Mouse (Mus musculus) embryonic facial prominence, embryonic 10.5 days (tissue): ENCODE results near the gene Ncoa3. TPM values are rescaled to one million over a fixed set of nuclear protein-coding genes. Genes with fewer than 3 reads are reported as not detected.
"Not testable (repeated sequence)": the region's sequence is repeated elsewhere in the genome, so short reads cannot be mapped to it uniquely, and the experiment has no call there.

Source experiments
- DNase-seq: peaks from one replicate; pipeline ENCODE4 v3.0.0-alpha.2; 2017; ENCODE audit warnings: low spot score
- H3K27ac ChIP-seq: fragments of 300-500 bp; sonication (generic); replicated peaks from 2 replicates; pipeline ENCODE4 v1.5.1; 2016; ENCODE audit warnings: mild to moderate bottlenecking
- H3K27me3 ChIP-seq: fragments of 300-500 bp; sonication (generic); replicated peaks from 2 replicates; pipeline ENCODE4 v1.6.1; 2016; ENCODE audit warnings: low read depth, mild to moderate bottlenecking; ENCODE audit not compliant: poor library complexity, severe bottlenecking
- H3K36me3 ChIP-seq: fragments of 300-500 bp; sonication (generic); replicated peaks from 2 replicates; pipeline ENCODE4 v1.6.1; 2016; ENCODE audit warnings: mild to moderate bottlenecking, moderate library complexity
- H3K4me1 ChIP-seq: fragments of 300-500 bp; sonication (generic); 2 replicates; pipeline ENCODE4 v1.6.1; 2016
- H3K4me3 ChIP-seq: fragments of 300-500 bp; sonication (generic); 2 replicates; pipeline ENCODE4 v1.5.1; 2016; ENCODE audit warnings: mild to moderate bottlenecking, moderate library complexity
- H3K9me3 ChIP-seq: fragments of 300-500 bp; sonication (generic); 2 replicates; pipeline ENCODE4 v1.6.1; 2016; ENCODE audit warnings: mild to moderate bottlenecking
- WGBS: fragments of 180-500 bp; shearing (Covaris S2); methylation state at CpG from one replicate; pipeline ENCODE4 v1.1.7; 2016; 5-methylcytosine and 5-hydroxymethylcytosine counted together
- polyA plus RNA-seq: library from polyadenylated mRNA; unstranded; fragments of >200 nt; fragmentation: Nextera tagmentation; extraction: Ambion mirVana; gene quantifications from 2 replicates; pipeline ENCODE4 v1.2.1, GENCODE M21; 2016

Ncoa3 gene
- polyA plus RNA-seq, 1 experiment from 2014 or later, result 16.0 TPM

DNA sequence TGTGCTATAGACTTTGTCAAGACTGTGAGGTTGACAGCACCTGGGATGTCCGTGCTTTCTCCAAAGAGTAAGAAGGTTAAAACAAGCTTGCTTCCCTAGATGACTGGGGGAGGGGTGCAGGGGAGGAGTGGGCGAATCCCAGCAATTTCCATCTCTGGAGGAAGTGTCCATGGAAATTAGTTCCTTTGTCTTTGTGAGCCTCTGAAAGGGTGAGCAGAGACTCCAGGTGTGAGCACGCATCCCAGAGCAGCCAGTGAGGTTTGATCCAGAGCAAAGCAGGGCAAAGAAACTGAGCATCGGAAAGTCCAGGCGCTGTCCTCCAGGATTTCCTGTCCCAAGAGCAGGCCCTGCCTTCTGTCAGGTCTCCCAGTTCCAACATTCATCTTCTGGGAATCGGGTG, 81.9 kb downstream of the Ncoa3 start:
- H3K27ac ChIP-seq, result peak overlapping the region; percentile 48; the same call in 1 of the 2 replicates

GRCm38 (mm10) chr2:166077371-166077770, 84.9 kb downstream of the Ncoa3 start:
- DNase-seq, result no peak
- Histone ChIP-seq H3K9me3 (no peaks in the 10 kb centered on the region), H3K4me1 (peaks cover 30% of the 10 kb centered on the region), H3K36me3 (peaks cover 100% of the 10 kb centered on the region), H3K4me3 (no peak overlapping the region), H3K27me3 (no peaks in the 10 kb centered on the region), H3K27ac (no peak overlapping the region)
- 93% methylated on average over 9 of the region's 9 CpGs for WGBS

More for the DNA sequence above, 81.9 kb downstream of the Ncoa3 start:
- peaks cover 11% of the 10 kb centered on the region for H3K4me1 ChIP-seq
- 68% methylated on average over 6 of the region's 6 CpGs for WGBS
- H3K27me3 ChIP-seq, result no peaks in the 10 kb centered on the region
- H3K9me3 ChIP-seq, result no peaks in the 10 kb centered on the region
- DNase-seq, result no peak
- H3K4me3 ChIP-seq, result no peak overlapping the region
- H3K36me3 ChIP-seq, result peaks cover 100% of the 10 kb centered on the region

DNA sequence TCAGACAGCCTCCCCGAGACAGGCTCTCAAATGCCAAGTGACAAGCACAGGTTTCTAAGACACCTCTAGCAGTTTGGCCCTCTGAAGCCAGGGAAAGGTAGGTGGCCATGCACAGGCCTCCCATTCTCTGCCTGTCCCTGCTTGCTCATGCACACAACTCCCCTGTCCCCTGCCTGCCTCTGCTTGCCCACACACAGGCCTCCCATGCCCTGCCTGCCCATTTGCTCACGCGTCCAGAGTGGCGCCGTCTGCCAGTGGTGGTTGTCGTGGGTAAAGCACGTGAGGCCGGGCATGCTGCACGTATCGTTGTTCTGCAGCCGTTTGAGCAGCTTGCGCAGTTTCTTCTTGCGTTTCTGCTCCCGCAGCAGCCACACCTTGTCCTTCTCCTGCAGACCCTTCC, 86.8 kb downstream of the Ncoa3 start:
- 93% methylated on average over 14 of the region's 14 CpGs for WGBS
- H3K36me3 ChIP-seq, result peaks cover 100% of the 10 kb centered on the region
- H3K4me3 ChIP-seq, result no peak overlapping the region
- H3K9me3 ChIP-seq, result no peaks in the 10 kb centered on the region
- no peak for DNase-seq
- H3K27me3 ChIP-seq, result no peaks in the 10 kb centered on the region
- peak overlapping the region; percentile 61 for H3K27ac ChIP-seq
- H3K4me1 ChIP-seq, result peaks cover 35% of the 10 kb centered on the region

GRCm38 (mm10) chr2:166079961-166080885, 87.8 kb downstream of the Ncoa3 start:
- DNase-seq, result peak; percentile 68
- WGBS, result 60% methylated on average over 17 of the region's 17 CpGs
- H3K27me3 ChIP-seq, result no peaks in the 10 kb centered on the region
- no peaks in the 10 kb centered on the region for H3K9me3 ChIP-seq
- peaks cover 98% of the 10 kb centered on the region for H3K36me3 ChIP-seq
- no peak overlapping the region for H3K4me3 ChIP-seq
- peak overlapping the region; percentile 61 for H3K27ac ChIP-seq
- H3K4me1 ChIP-seq, result peaks cover 29% of the 10 kb centered on the region

GRCm38 (mm10) chr2:166080967-166081750, 88.7 kb downstream of the Ncoa3 start:
- H3K27me3 ChIP-seq, result no peaks in the 10 kb centered on the region
- H3K4me3 ChIP-seq, result no peak overlapping the region
- no peak for DNase-seq
- H3K4me1 ChIP-seq, result peaks cover 29% of the 10 kb centered on the region
- no peaks in the 10 kb centered on the region for H3K9me3 ChIP-seq
- WGBS, result 91% methylated on average over 21 of the region's 21 CpGs
- no peak overlapping the region for H3K27ac ChIP-seq
- H3K36me3 ChIP-seq, result peaks cover 98% of the 10 kb centered on the region

DNA sequence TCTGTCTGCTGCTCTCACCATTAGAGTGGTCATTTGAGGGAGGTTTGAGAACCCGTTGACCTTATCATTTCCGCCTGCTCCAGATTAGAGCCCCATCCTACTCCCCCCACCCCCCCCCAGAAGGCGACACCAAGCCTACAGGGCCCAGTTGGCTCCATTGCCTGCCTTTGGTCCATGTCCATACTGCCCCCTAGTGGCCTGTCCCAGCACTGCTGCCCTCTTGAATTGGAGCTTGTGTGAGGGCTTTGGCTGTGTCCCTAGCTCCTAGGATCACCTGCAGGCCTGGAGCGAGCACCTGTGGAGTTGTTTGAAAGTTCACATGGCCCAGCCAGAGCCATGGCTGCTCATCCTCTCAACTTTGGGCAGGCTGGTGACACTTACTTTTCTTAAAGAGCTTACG, 89.8 kb downstream of the Ncoa3 start:
- no peaks in the 10 kb centered on the region for H3K9me3 ChIP-seq
- H3K4me1 ChIP-seq, result peaks cover 32% of the 10 kb centered on the region
- 58% methylated on average over 5 of the region's 5 CpGs for WGBS
- H3K36me3 ChIP-seq, result peaks cover 98% of the 10 kb centered on the region
- no peak overlapping the region for H3K27ac ChIP-seq
- peak; percentile 83 for DNase-seq
- H3K27me3 ChIP-seq, result no peaks in the 10 kb centered on the region
- no peak overlapping the region for H3K4me3 ChIP-seq

- H3K9me3 ChIP-seq, result no peaks in the 10 kb centered on the region
- H3K36me3 ChIP-seq, result peaks cover 98% of the 10 kb centered on the region
- 84% methylated on average over 10 of the region's 10 CpGs for WGBS
- no peaks in the 10 kb centered on the region for H3K27me3 ChIP-seq
- H3K4me3 ChIP-seq, result no peak overlapping the region
- no peak for DNase-seq
- H3K27ac ChIP-seq, result no peak overlapping the region
- peaks cover 32% of the 10 kb centered on the region for H3K4me1 ChIP-seq
Measured at GRCm38 (mm10) chr2:166082661-166083060, 90.2 kb downstream of the Ncoa3 start.

- DNase-seq, result no peak
- 88% methylated on average over 9 of the region's 9 CpGs for WGBS
- no peaks in the 10 kb centered on the region for H3K9me3 ChIP-seq
- peaks cover 32% of the 10 kb centered on the region for H3K4me1 ChIP-seq
- H3K4me3 ChIP-seq, result no peak overlapping the region
- no peaks in the 10 kb centered on the region for H3K27me3 ChIP-seq
- peaks cover 98% of the 10 kb centered on the region for H3K36me3 ChIP-seq
- no peak overlapping the region for H3K27ac ChIP-seq
Measured at GRCm38 (mm10) chr2:166083542-166084031, 91.2 kb downstream of the Ncoa3 start.

GRCm38 (mm10) chr2:166084111-166084510, 91.7 kb downstream of the Ncoa3 start:
- Histone ChIP-seq H3K36me3 (peaks cover 98% of the 10 kb centered on the region), H3K4me3 (no peak overlapping the region), H3K27ac (no peak overlapping the region), H3K27me3 (no peaks in the 10 kb centered on the region), H3K9me3 (no peaks in the 10 kb centered on the region), H3K4me1 (peaks cover 35% of the 10 kb centered on the region)
- no peak for DNase-seq
- 87% methylated on average over 7 of the region's 7 CpGs for WGBS

DNA sequence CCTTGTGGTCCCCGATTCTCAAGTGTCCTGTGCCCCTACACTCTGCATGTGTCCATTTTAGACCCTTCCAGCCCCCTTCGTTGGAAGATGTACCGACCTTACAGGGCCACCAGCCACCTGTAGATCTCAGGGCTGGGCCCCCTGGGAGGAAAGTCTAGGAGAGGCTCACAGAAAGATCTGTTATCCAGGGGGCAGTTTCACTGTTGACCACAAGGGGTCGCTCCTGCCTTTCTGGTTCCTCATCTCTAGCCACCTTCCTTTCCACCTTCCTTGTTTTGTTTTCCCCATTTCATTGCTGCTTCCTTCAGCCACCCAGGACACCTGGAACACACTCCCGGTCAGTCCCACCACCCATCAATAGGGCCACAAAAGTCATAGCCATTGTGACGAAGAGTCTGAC, 92.5 kb downstream of the Ncoa3 start:
- H3K9me3 ChIP-seq, H3K27me3 ChIP-seq, H3K27ac ChIP-seq, H3K4me3 ChIP-seq: not testable (repeated sequence)
- peak; percentile 74 for DNase-seq
- Histone ChIP-seq H3K4me1 (peaks cover 37% of the 10 kb centered on the region), H3K36me3 (peaks cover 97% of the 10 kb centered on the region)
- WGBS, result 40% methylated on average over 6 of the region's 6 CpGs

DNA sequence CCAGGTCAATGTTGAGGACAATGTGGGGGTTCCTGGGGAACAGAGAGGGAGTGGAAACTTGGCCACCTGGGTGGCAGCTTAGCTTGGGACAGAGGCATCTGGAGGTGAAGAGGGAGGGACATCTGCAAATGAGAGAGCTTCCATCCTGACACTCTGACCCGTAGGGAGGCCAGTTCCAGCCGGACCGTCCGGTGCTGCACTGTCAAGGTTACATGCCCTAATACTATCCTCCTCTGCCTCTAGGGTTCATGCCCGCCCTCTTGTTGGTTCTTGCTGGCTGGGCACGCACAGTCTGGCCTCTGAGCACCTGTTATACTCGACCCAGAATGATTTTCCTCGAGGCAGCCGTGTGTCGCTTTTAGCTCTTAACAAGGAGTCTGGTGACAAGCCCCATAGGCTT, 93.3 kb downstream of the Ncoa3 start:
- peaks cover 97% of the 10 kb centered on the region for H3K36me3 ChIP-seq
- WGBS, result 89% methylated on average over 10 of the region's 10 CpGs
- peaks cover 37% of the 10 kb centered on the region for H3K4me1 ChIP-seq
- no peak overlapping the region for H3K4me3 ChIP-seq
- DNase-seq, result no peak
- peak overlapping the region; percentile 35; the same call in 1 of the 2 replicates for H3K27ac ChIP-seq
- no peaks in the 10 kb centered on the region for H3K27me3 ChIP-seq
- H3K9me3 ChIP-seq, result no peaks in the 10 kb centered on the region

DNA sequence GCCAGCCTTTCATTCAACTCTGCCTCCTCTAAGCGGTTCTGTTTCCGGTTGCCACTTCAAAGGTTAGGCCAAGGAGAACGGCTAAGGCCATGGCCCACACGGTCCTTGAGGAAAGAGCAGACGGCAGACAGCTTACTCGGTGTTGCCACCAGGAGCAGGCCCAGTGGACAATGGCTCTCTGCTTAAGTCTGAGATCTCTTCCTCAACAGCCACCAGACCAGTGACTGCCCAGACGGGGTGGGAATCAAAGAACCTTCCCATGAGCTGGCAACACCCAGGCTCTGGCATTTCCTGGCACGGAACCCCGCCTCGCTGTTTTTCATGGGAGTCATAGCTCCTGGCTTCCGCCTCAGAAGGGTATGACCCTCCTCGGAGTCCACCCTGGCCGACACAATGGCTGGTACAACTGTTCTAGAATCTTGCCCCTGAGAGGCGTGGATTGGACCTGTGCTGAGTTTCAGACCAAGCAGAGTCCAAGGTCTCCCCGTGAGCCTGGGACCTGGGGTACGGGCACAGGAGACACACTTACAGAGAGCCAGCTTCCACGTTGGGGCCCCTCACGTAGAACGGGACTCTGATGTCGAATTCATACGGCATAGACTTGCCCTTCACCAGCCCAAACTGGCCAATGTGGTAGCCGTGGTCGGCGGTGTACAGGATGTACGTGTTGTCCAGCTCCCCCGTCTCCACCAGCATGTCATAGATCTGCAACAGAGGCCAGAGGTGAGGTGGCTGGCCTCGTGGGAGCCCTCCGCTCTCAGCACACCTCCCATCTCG, 94.2 kb downstream of the Ncoa3 start:
- no peak for DNase-seq
- Histone ChIP-seq H3K9me3 (no peaks in the 10 kb centered on the region), H3K4me1 (peaks cover 40% of the 10 kb centered on the region), H3K27ac (peak overlapping the region; percentile 3; the same call in 1 of the 2 replicates), H3K36me3 (peaks cover 97% of the 10 kb centered on the region), H3K4me3 (no peak overlapping the region), H3K27me3 (no peaks in the 10 kb centered on the region)
- WGBS, result 90% methylated on average over 29 of the region's 29 CpGs
